Mouse (Mus musculus): ENCODE measurements around the gene Bcl7c.
A peak's percentile ranks its signal among the peaks of the same experiment; 100 is the strongest.
"Not testable (repeated sequence)": the region's sequence is repeated elsewhere in the genome, so short reads cannot be mapped to it uniquely, and the experiment has no call there.

Gene Bcl7c

GRCm38 (mm10) chr7:127647576-127647975 is 61.2 kb downstream of the Bcl7c start:
- DNase-seq (ENCODE audit: low read depth, low spot score), result not testable (repeated sequence)

GRCm38 (mm10) chr7:127646363-127646762 is 62.4 kb downstream of the Bcl7c start:
- no peak for DNase-seq (ENCODE audit: low read depth, low spot score)

- no peak for DNase-seq (ENCODE audit: low read depth, low spot score)
Observed at GRCm38 (mm10) chr7:127642254-127642653, 66.5 kb downstream of the Bcl7c start.

- peak; percentile 57 for DNase-seq (ENCODE audit: low read depth, low spot score)
Observed at GRCm38 (mm10) chr7:127641260-127641659, 67.5 kb downstream of the Bcl7c start.

- peak; percentile 69 for DNase-seq (ENCODE audit: low read depth, low spot score)
Observed at GRCm38 (mm10) chr7:127636963-127637362, 71.8 kb downstream of the Bcl7c start.

- no peak for DNase-seq (ENCODE audit: low read depth, low spot score)
Observed at GRCm38 (mm10) chr7:127631416-127631815, 77.3 kb downstream of the Bcl7c start.

GRCm38 (mm10) chr7:127628646-127629045 is 80.1 kb downstream of the Bcl7c start:
- DNase-seq (ENCODE audit: low read depth, low spot score), result no peak

- DNase-seq (ENCODE audit: low read depth, low spot score), result no peak
Observed at GRCm38 (mm10) chr7:127626471-127626870, 82.3 kb downstream of the Bcl7c start.

GRCm38 (mm10) chr7:127626039-127626438 is 82.7 kb downstream of the Bcl7c start:
- DNase-seq (ENCODE audit: low read depth, low spot score), result no peak

GRCm38 (mm10) chr7:127618402-127618801 is 90.3 kb downstream of the Bcl7c start:
- not testable (repeated sequence) for DNase-seq (ENCODE audit: low read depth, low spot score)

- DNase-seq (ENCODE audit: low read depth, low spot score), result no peak
Observed at GRCm38 (mm10) chr7:127617962-127618361, 90.8 kb downstream of the Bcl7c start.

GRCm38 (mm10) chr7:127616881-127617280 is 91.9 kb downstream of the Bcl7c start:
- DNase-seq (ENCODE audit: low read depth, low spot score), result no peak

GRCm38 (mm10) chr7:127616336-127616735 is 92.4 kb downstream of the Bcl7c start:
- DNase-seq (ENCODE audit: low read depth, low spot score), result no peak

- peak; percentile 62 for DNase-seq (ENCODE audit: low read depth, low spot score)
Observed at GRCm38 (mm10) chr7:127614891-127615843, 93.6 kb downstream of the Bcl7c start, which contains the start of gene Zfp629. TSS of gene Zfp629 (minus strand) at chr7:127615797.

GRCm38 (mm10) chr7:127614511-127614890 is 94.2 kb downstream of the Bcl7c start:
- DNase-seq (ENCODE audit: low read depth, low spot score), result no peak

GRCm38 (mm10) chr7:127614091-127614490 is 94.6 kb downstream of the Bcl7c start:
- DNase-seq (ENCODE audit: low read depth, low spot score), result no peak

- no peak for DNase-seq (ENCODE audit: low read depth, low spot score)
Observed at GRCm38 (mm10) chr7:127613501-127613900, 95.2 kb downstream of the Bcl7c start.

GRCm38 (mm10) chr7:127611561-127611960 is 97.2 kb downstream of the Bcl7c start:
- DNase-seq (ENCODE audit: low read depth, low spot score), result no peak
